In the genomic region with DNA sequence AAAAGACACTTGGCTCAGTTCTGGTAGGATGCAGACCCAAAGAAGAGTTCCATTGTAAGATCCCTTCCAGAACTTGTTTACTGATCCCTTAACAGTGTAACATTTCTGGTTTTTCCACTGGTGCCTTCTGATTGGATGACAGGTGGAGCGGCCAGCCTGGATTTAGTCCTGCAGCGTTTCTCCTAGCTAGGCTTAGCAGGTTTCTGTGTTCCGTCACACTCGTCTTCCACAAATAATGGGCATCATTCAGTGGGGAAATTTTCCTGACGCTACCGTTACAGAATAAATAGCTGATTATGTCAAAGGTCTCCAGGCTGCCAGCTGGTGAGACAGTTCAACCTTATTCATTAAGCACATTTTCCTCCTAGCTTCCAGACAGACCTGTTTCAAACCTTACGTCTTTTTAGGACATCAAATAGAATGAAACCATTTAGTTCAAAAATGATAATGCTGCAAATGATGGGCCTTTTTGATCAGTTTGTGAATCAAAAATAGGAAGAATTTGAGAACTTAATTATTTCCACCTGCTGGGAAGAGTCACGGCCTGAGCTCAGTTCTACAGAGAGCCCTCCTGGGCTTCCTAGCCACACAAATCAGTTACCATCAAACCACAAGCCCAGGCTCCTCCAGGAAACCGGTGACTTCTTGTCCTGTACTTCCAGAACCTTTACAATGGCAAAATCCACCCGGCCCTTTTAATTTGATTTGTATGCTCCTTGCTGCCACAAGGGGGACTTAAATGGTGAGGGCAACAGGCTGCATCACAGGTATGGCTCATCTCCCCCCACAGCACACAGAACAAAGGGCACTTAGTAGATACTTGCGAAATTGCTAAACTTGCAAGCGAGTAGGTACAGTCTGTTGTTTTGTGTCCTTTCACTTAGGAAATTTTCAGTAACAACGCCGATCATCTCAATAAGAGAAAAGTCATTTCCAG, we compare ENCODE assay signal across 8 mouse cellular contexts.
DNase-seq lines count a peak whose midpoint lies in the region; ATAC-seq and TF ChIP-seq lines count a peak whose summit lies in the region.

No protein-coding gene starts in this region.

- peak overlapping the region; percentile 82; the same call in 1 of the 2 replicates for H3K4me2 ChIP-seq in heart, postnatal 0 days (ENCODE audit: low read depth, low read length)
- peak overlapping the region; percentile 72; the same call in 1 of the 2 replicates for H3K4me2 ChIP-seq in liver, embryonic 13.5 days

- peaks cover 74% of the 10 kb centered on the region for H3K27me3 ChIP-seq in heart, postnatal 0 days (ENCODE audit: control insufficient read depth, insufficient read depth, low read length)
- peaks cover 86% of the 10 kb centered on the region for H3K27me3 ChIP-seq in heart, embryonic 10.5 days (ENCODE audit: insufficient read depth, poor library complexity, severe bottlenecking)
- peaks cover 69% of the 10 kb centered on the region for H3K27me3 ChIP-seq in liver, embryonic 13.5 days
- no peaks in the 10 kb centered on the region; the same call in 1 of the 2 replicates for H3K27me3 ChIP-seq in small intestine, adult 2 months (ENCODE audit: control insufficient read depth, insufficient read depth, low read length)

- H3K9me3 ChIP-seq in heart, postnatal 0 days (replicated peaks; ENCODE audit: control insufficient read depth, low read length) = no peaks in the 10 kb centered on the region
- H3K9me3 ChIP-seq in heart, embryonic 10.5 days = no peaks in the 10 kb centered on the region
- no peaks in the 10 kb centered on the region for H3K9me3 ChIP-seq in liver, embryonic 13.5 days (replicated peaks)

- H3K4me1 ChIP-seq in heart, postnatal 0 days (ENCODE audit: control insufficient read depth, insufficient read depth) = no peaks in the 10 kb centered on the region; the same call in 1 of the 2 replicates
- peaks cover 43% of the 10 kb centered on the region for H3K4me1 ChIP-seq in heart, embryonic 10.5 days
- peaks cover 46% of the 10 kb centered on the region for H3K4me1 ChIP-seq in liver, embryonic 13.5 days (replicated peaks)
- H3K4me1 ChIP-seq in small intestine, adult 2 months (ENCODE audit: control insufficient read depth, insufficient read depth, insufficient read length, low read length) = peaks cover 5% of the 10 kb centered on the region

- peak; percentile 61 for TF ChIP-seq CTCF in heart, postnatal 0 days (IDR thresholded peaks at IDR 0.05; ENCODE audit: low read depth)
- TF ChIP-seq CTCF in small intestine, adult 2 months (IDR thresholded peaks at IDR 0.05; ENCODE audit: extremely low read depth, insufficient read length, insufficient replicate concordance, low read depth, low read length) = peak; percentile 69; the same call in 1 of the 2 replicates

- 33% methylated on average over 14 of the region's 14 CpGs for WGBS in heart, postnatal 0 days
- 24% methylated on average over 14 of the region's 14 CpGs for WGBS in heart, embryonic 10.5 days
- WGBS in liver, embryonic 13.5 days (ENCODE audit: insufficient replicate concordance) = 29% methylated on average over 14 of the region's 14 CpGs
- WGBS in small intestine, adult 2 months = 23% methylated on average over 14 of the region's 14 CpGs

- peak; percentile 57 for DNase-seq in heart, postnatal 0 days (ENCODE audit: low spot score)
- no peak for DNase-seq in heart, embryonic 10.5 days (ENCODE audit: low spot score)
- peak; percentile 83 for DNase-seq in ES-CJ7 (ENCODE audit: low read depth, low spot score)
- DNase-seq in liver, embryonic 13.5 days = no peak
- no peak for DNase-seq in layer of hippocampus, adult 9-10 months (ENCODE audit: low spot score)

- no peaks in the 10 kb centered on the region for H3K36me3 ChIP-seq in heart, postnatal 0 days (replicated peaks; ENCODE audit: control insufficient read depth, insufficient read depth, low read length)
- H3K36me3 ChIP-seq in heart, embryonic 10.5 days = no peaks in the 10 kb centered on the region
- H3K36me3 ChIP-seq in liver, embryonic 13.5 days = no peaks in the 10 kb centered on the region
- peaks cover 14% of the 10 kb centered on the region for H3K36me3 ChIP-seq in small intestine, adult 2 months (ENCODE audit: control insufficient read depth, insufficient read depth, low read length)

- ATAC-seq in heart, postnatal 0 days (ENCODE audit: insufficient read depth, low read depth) = no peak
- ATAC-seq in granulocyte monocyte progenitor cell, adult 5-6 weeks (replicated peaks; ENCODE audit: poor library complexity, severe bottlenecking) = peak; percentile 62
- 0 out of 2 replicates have a peak, but pooled peaks have one; percentile 32 for ATAC-seq in liver, embryonic 13.5 days (ENCODE audit: low read depth)
- ATAC-seq in cerebellum, adult (ENCODE audit: insufficient number of reproducible peaks, low FRiP score, low TSS enrichment) = no peak

- H3K27ac ChIP-seq in heart, postnatal 0 days (ENCODE audit: low read depth) = no peak overlapping the region
- H3K27ac ChIP-seq in heart, embryonic 10.5 days = no peak overlapping the region
- no peak overlapping the region for H3K27ac ChIP-seq in liver, embryonic 13.5 days
- no peak overlapping the region for H3K27ac ChIP-seq in small intestine, adult 2 months (ENCODE audit: insufficient read depth, low read depth, low read length)

- no peak for TF ChIP-seq EP300 in heart, postnatal 0 days (IDR thresholded peaks at IDR 0.05; ENCODE audit: low read depth)

- TF ChIP-seq POLR2A in small intestine, adult 2 months (IDR thresholded peaks at IDR 0.05; ENCODE audit: low read depth, low read length) = no peak

- H3K4me3 ChIP-seq in heart, postnatal 0 days (ENCODE audit: low read depth, low read length) = peak overlapping the region; percentile 87; the same call in 1 of the 2 replicates
- H3K4me3 ChIP-seq in heart, embryonic 10.5 days = no peak overlapping the region
- H3K4me3 ChIP-seq in liver, embryonic 13.5 days (replicated peaks) = peak overlapping the region; percentile 70
- H3K4me3 ChIP-seq in small intestine, adult 2 months (ENCODE audit: low read depth, low read length) = peak overlapping the region; percentile 41; the same call in 1 of the 2 replicates

- H3K9ac ChIP-seq in heart, postnatal 0 days (replicated peaks; ENCODE audit: low read depth, low read length) = no peak overlapping the region
- H3K9ac ChIP-seq in liver, embryonic 13.5 days = no peak overlapping the region

Comparison
In these comparisons a context has a peak if more than half of its experiments do, and no peak if none do; other contexts are left out.
1. DNase-seq: peak in heart, postnatal 0 days (single experiment) and ES-CJ7 (single experiment); none in heart, embryonic 10.5 days (single experiment), liver, embryonic 13.5 days (single experiment) and layer of hippocampus, adult 9-10 months (single experiment).
2. ATAC-seq: peak in granulocyte monocyte progenitor cell, adult 5-6 weeks (single experiment) and liver, embryonic 13.5 days (single experiment); none in heart, postnatal 0 days (single experiment) and cerebellum, adult (single experiment).